Mouse (Mus musculus) spleen, adult 2 months (tissue): ENCODE results near the gene Polr3c.

Experiments
- CTCF ChIP-seq: fragments of 200-500 bp; IDR thresholded peaks from 2 replicates; pipeline ENCODE4 v1.5.1; 2011; ENCODE audit warnings: mild to moderate bottlenecking, inconsistent platforms; ENCODE audit not compliant: insufficient read depth, insufficient read length, insufficient replicate concordance; ENCODE audit errors: extremely low read depth
- POLR2A ChIP-seq: fragments of 200-500 bp; IDR thresholded peaks from 2 replicates; pipeline ENCODE4 v1.6.1; 2011; ENCODE audit warnings: low read depth, low read length, inconsistent platforms

GRCm38 (mm10) chr3:96684822-96685156, 42.6 kb downstream of the Polr3c start:
- TF ChIP-seq CTCF (no peak), POLR2A (no peak)
